Mouse (Mus musculus) adrenal gland, postnatal 14 days (tissue): ENCODE measurements around the gene Cyp4a32. TPM values are rescaled to one million over a fixed set of nuclear protein-coding genes. Genes with fewer than 3 reads are reported as not detected.
A peak's percentile ranks its signal among the peaks of the same experiment; 100 is the strongest.
"Not testable (repeated sequence)": the region's sequence is repeated elsewhere in the genome, so short reads cannot be mapped to it uniquely, and the experiment has no call there.

Source experiments
- DNase-seq: peaks from one replicate; pipeline ENCODE4 v3.0.0; 2021; ENCODE audit warnings: mixed read lengths
- long read RNA-seq, 2 experiments: library from polyadenylated mRNA; stranded (forward); transcript quantifications; one replicate each; pipeline ENCODE4 v2.0.0; 2021
- total RNA-seq: library from RNA; stranded (reverse); gene quantifications from 2 replicates; pipeline ENCODE4 v1.2.3, GENCODE M21; 2021

Gene Cyp4a32
- 3.1 and 9.7 TPM in 2 replicates for total RNA-seq
- long read RNA-seq, experiment 1: 0 reads
- long read RNA-seq, experiment 2, partial matches to known transcripts: 1 of 11 reads
- long read RNA-seq, experiment 2, other reads (novel, unspliced or antisense): 10 of 11 reads

GRCm38 (mm10) chr4:115600611-115601010, at the start of gene Cyp4a32:
Gene Cyp4a32, plus strand, starts transcription at chr4:115600969.
- DNase-seq: not testable (repeated sequence)

DNA sequence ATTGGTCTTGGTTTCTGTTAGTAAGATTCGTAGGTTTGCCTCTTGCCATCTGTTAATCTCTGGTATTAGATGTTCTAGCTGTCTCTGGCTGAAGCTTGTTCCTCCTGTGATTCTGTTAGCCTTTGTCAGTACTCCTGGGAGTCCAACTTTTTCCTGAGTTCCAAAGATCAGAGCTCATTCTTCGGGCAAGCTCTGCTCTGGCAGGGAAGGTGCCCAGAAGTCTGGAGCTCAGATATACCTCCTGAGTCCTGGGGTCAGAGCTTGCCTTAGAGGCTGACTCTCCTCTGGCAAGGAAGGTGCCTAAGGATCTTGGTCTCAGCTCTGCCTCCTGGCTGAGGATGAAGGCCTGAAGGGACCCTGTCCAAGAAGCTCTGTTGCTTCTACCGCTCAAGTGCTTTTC, 48.0 kb upstream of the Cyp4a32 start:
- no peak for DNase-seq

- no peak for DNase-seq
These were observed 45.3 kb upstream of the Cyp4a32 start for GRCm38 (mm10) chr4:115555513-115555912.

DNA sequence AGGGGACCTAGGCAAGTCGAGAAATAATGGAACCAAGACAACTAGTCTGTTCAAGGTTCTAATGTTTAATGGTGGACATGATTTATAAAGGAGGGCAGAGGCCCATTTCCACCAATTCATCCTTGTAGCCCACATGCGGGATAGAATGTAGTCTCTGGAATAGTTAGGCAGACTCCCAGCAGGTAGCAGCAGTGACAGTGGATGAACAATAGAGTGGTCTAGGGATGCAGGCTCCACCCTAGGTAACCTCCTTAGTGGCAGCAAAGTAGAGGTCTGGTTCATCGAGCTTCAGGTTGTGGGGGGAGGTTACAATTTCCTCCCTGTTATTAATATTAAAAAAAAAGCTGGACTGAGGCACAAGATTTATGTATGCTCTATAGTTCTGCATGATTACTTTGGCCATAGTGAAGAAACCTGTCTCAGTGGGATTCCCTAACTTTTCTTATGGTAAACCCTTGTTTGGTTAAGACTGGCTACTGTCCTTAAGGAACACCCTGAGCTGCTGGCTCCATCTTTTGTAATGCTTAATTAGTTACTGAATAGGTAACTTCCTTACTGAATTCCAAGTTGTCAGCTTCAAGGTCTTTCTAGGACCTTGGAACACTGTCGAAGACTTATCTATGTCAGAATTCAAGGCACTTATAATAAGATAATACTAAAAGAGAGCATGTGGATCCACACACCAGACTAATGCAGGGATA, 42.8 kb upstream of the Cyp4a32 start:
- no peak for DNase-seq

DNA sequence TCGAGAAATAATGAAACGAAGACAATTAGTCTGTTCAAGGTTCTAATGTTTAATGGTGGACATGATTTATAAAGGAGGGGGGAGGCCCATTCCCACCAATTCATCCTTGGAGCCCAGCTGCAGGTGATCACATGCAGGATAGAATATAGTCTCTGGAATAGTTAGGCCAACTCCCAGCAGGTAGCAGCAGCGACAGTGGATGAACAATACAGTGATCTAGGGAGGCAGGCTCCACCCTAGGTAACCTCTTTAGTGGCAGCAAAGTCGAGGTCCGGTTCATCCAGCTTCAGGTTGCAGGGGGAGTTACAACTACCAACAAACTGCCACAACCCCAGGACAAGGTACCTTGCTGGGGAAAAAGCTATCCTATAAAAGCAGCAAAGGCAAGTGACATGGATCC, 39.5 kb upstream of the Cyp4a32 start:
- not testable (repeated sequence) for DNase-seq

- no peak for DNase-seq
These were observed 37.4 kb upstream of the Cyp4a32 start, which contains the start of gene Cyp4a31 for GRCm38 (mm10) chr4:115563401-115563800. Gene Cyp4a31, plus strand, starts transcription at chr4:115563649.

DNA sequence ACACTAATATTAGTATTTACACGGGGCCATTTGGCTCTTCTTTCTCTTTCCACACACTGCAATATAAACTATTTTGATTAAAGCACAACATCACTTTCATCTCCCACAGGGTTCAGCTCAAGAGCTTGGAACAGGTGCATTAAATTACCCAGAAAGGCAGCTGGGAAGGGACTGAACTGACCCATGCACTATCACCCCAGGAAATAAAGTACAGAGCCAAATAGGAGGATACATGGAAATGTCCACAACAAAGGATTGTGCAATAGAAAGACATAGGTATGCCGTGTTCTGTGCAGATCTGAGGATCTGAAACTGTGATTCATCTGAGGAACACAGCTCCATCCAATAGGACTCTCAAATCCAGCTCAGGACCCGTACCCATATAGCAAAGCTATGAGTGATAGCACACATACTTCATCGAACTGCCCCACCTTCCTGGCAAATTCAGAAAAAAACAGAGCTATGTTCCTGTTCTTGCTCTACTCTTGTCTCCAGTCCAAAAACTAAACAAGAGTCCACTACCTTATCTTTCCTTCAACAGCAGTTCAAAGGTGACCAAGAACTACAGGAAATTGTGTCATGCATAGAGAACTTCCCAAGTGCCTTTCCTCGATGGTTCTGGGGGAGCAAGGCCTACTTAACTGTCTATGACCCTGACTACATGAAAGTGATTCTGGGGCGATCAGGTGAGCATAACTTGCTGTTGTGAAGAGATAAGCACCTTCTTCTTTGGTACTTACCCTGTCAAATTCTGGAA, 36.1 kb upstream of the Cyp4a32 start:
- DNase-seq: not testable (repeated sequence)

DNA sequence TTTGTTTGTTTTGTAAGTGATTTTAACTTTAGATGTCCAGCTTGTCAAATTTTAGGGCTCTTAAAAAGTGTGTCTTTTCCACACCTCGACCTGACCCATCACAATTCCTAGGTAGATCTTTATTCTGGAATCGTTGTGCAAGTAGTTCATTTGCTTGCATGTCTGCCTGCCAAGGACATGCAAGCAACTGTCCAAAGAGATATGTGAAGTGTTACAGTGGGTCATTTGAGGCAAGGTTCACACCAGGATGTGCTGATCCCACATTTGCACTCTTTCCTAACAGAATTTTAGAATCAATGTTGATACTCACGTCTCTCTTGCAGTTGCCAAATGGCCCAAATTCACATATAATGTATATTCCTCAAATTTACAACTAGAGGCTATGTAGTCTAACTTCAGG, 25.5 kb upstream of the Cyp4a32 start:
- no peak for DNase-seq

GRCm38 (mm10) chr4:115575776-115576175, 25.0 kb upstream of the Cyp4a32 start:
- peak; percentile 17 for DNase-seq

DNA sequence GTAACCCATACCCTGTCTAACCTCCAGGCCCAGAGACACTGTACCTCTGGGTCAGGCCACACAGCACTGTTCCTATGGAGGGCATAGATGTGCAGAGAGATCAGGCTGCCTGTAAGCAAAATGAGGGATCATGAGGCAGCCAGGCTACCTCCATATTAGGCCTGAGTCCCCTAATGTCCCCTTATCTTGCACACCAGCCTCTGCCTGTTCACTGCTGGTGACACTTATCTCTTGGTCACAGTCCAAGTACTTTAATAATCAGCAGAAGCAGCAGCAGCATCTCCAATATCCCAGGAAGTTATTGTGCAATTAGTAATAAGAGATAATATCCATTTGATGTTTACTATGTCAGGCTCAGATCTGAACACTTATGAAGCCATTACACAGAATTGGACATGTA, 17.7 kb upstream of the Cyp4a32 start:
- DNase-seq: no peak

DNA sequence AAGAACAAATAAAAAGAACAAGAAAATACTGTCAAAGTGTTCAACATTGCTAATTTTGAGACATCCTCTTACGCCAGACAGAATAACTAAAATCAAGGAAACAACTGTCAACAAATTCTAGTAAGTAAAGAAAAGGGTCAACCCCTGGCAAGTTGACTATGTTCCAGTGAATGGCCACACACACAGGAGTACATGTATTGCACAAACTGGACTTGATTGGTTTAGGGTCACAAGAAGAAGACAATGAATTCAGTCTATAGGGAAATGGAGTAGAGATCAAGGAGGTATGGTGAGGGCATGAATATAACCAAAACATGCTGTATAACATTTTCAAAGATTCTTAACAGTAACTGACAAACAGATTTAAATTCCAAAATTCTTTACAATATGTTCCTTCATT, 4.4 kb upstream of the Cyp4a32 start:
- DNase-seq: no peak

GRCm38 (mm10) chr4:115596824-115597336, 3.9 kb upstream of the Cyp4a32 start:
- DNase-seq: no peak

- no peak for DNase-seq
These were observed 13.2 kb downstream of the Cyp4a32 start for GRCm38 (mm10) chr4:115614005-115614404.

DNA sequence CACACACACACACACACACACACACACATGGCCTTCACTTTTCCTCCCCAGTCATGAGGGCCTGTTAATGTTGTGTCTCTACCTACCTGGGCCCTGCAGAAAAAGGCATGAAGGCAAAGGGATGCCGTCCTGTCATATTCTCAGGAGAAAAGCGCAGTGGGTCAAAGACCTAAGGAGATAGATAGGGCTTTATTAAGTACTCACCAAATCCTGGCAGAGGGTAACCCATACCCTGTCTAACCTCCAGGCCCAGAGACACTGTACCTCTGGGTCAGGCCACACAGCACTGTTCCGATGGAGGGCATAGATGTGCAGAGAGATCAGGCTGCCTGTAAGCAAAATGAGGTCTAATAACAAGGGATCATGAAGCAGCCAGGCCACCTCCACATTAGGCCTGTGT, 24.8 kb downstream of the Cyp4a32 start:
- not testable (repeated sequence) for DNase-seq

GRCm38 (mm10) chr4:115642967-115643754, 42.4 kb downstream of the Cyp4a32 start:
- DNase-seq: no peak

- peak; percentile 38 for DNase-seq
These were observed 44.6 kb downstream of the Cyp4a32 start for GRCm38 (mm10) chr4:115645371-115645770.

DNA sequence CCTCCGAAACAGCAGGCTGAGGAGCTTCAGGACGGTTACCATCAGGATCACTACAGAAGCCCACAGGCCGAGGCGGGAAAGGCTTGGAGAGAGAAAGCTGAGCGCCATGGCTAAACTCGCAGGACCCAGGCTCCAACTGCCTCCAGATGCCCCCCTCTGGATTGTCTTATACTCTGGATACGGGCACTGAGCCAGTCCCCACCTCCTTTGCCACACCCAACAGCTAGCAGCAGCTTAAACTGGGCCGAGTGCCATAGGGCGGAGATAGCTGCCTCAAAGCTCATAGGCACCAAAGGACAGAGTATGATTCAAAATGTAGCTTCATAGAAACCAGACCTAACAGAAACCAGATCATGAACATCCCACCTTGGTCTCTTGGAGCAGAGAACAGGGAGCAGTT, 46.8 kb downstream of the Cyp4a32 start, which contains the start of gene Cyp4b1:
Gene Cyp4b1, minus strand, starts transcription at position 144 of the 400 bp plus-strand sequence.
- DNase-seq: peak; percentile 81

GRCm38 (mm10) chr4:115648752-115649151, 48.0 kb downstream of the Cyp4a32 start:
- no peak for DNase-seq

DNA sequence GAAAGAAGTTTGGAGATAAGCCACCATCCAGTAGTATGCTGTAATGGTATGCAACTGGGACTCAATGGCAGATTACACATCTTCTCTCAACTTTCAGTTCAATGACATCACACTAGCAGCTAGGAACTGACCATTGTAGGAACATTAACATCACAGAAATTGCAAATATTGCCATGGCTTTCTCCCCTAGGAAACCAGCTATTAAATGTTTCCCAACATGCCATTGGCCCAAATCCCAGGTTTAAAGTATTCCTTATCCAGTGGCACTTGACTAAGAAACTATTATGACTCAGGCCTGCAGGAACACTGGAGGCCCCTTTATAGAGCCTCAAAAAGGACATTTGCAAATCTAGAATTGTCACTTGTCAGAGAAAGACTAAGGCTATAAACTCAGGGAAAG, 48.6 kb downstream of the Cyp4a32 start:
- DNase-seq: peak; percentile 31

GRCm38 (mm10) chr4:115650866-115651265, 50.1 kb downstream of the Cyp4a32 start:
- no peak for DNase-seq

GRCm38 (mm10) chr4:115655841-115656534, 55.2 kb downstream of the Cyp4a32 start:
- not testable (repeated sequence) for DNase-seq

GRCm38 (mm10) chr4:115656535-115656922, 55.8 kb downstream of the Cyp4a32 start:
- not testable (repeated sequence) for DNase-seq
